Mouse (Mus musculus) liver, embryonic 12.5 days (tissue): ENCODE data around the gene Rab10. TPM values are rescaled to one million over a fixed set of nuclear protein-coding genes. Genes with fewer than 3 reads are reported as not detected.

Experiments
- ATAC-seq: fragments of 200-750 bp; cut with Nextera tagmentation; 2 replicates; pipeline ENCODE4 v1.8.0; 2017; ENCODE audit warnings: moderate number of reproducible peaks, mild to moderate bottlenecking, moderate library complexity
- H3K27ac ChIP-seq: fragments of 300-500 bp; sonication (generic); 2 replicates; pipeline ENCODE4 v1.5.1; 2016; ENCODE audit warnings: mild to moderate bottlenecking
- H3K27me3 ChIP-seq: fragments of 300-500 bp; sonication (generic); replicated peaks from 2 replicates; pipeline ENCODE4 v1.6.1; 2016; ENCODE audit warnings: mild to moderate bottlenecking, moderate library complexity
- H3K36me3 ChIP-seq: fragments of 300-500 bp; sonication (generic); 2 replicates; pipeline ENCODE4 v1.6.1; 2016; ENCODE audit warnings: mild to moderate bottlenecking, moderate library complexity
- H3K4me1 ChIP-seq: fragments of 300-500 bp; sonication (generic); 2 replicates; pipeline ENCODE4 v1.6.1; 2016
- H3K4me2 ChIP-seq: fragments of 300-500 bp; sonication (generic); 2 replicates; pipeline ENCODE4 v1.6.1; 2016; ENCODE audit warnings: mild to moderate bottlenecking, moderate library complexity
- H3K4me3 ChIP-seq: fragments of 300-500 bp; sonication (generic); 2 replicates; pipeline ENCODE4 v1.5.1; 2016; ENCODE audit warnings: mild to moderate bottlenecking, moderate library complexity
- H3K9ac ChIP-seq: fragments of 300-500 bp; sonication (generic); 2 replicates; pipeline ENCODE4 v1.6.1; 2016; ENCODE audit warnings: mild to moderate bottlenecking, moderate library complexity
- H3K9me3 ChIP-seq: fragments of 300-500 bp; sonication (generic); replicated peaks from 2 replicates; pipeline ENCODE4 v1.6.1; 2016; ENCODE audit warnings: mild to moderate bottlenecking, moderate library complexity
- WGBS: fragments of 180-500 bp; shearing (Covaris S2); methylation state at CpG from one replicate; pipeline ENCODE4 v1.1.7; 2016; ENCODE audit not compliant: insufficient replicate concordance; 5-methylcytosine and 5-hydroxymethylcytosine counted together
- polyA plus RNA-seq: library from polyadenylated mRNA; unstranded; fragments of >200 nt; fragmentation: Nextera tagmentation; extraction: Ambion mirVana; gene quantifications from 2 replicates; pipeline ENCODE4 v1.2.1, GENCODE M21; 2016

Rab10 gene
- 79.4 and 80.8 TPM in 2 replicates for polyA plus RNA-seq

DNA sequence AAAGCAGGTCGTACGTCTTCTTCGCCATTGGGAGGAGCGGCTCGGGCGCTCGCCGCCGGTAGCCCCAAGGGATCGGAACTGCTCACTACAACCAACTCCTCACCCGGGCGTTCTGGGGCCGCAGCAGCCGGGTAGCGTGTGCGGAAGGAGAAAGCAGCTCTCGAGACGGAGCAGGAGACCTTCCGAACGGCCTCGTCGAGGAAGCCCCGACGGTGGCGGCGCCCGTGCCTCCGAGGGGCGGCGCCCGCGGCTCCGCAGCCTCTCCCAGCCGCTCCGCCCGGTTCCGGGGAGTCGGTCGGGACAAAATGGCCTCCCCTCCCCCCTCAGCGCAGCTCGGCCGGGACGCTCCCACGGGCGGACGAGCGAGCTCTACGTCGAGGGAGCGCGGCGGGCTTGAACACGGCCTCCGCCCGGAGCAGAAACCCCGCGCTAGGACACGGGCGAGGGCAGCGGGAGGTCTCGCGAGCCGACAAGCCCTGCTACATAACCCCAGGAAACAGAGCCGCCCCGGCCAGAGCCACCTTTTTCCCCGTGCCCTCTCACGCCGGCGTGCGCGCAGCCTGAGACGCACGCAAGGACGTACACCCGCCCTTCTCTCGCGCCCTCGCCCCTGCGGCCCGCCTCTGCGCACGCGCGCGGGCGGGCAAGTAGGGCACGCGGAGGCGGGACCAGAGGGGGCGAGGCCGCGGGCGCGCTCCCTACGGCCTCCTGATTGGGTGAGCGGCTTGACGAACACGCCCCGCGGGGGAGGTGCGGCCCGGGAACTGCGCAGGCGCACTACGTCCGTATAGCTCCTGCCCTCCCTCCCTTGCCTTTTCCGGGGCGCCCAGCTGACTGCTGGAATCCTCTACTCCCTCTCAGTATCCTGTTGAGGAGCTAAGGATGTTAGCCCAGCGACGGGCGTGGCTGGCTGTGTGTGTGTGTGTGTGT is at the start of gene Rab10:
Gene Rab10, minus strand, starts transcription at position 579 of the 930 bp plus-strand sequence.
- ATAC-seq: peak; percentile 96
- H3K9ac ChIP-seq: peak within 1 kb of the TSS; percentile 93
- no peaks in the 10 kb centered on the region for H3K27me3 ChIP-seq
- H3K27ac ChIP-seq: peak within 1 kb of the TSS; percentile 100
- peak within 1 kb of the TSS; percentile 82 for H3K4me2 ChIP-seq
- peak within 1 kb of the TSS; percentile 77 for H3K4me3 ChIP-seq
- WGBS: under 1% methylated on average over 110 of the region's 111 CpGs
- peaks cover 41% of the 10 kb centered on the region for H3K4me1 ChIP-seq
- H3K36me3 ChIP-seq: peaks cover 6% of the 10 kb centered on the region; the same call in 1 of the 2 replicates
- no peaks in the 10 kb centered on the region for H3K9me3 ChIP-seq

DNA sequence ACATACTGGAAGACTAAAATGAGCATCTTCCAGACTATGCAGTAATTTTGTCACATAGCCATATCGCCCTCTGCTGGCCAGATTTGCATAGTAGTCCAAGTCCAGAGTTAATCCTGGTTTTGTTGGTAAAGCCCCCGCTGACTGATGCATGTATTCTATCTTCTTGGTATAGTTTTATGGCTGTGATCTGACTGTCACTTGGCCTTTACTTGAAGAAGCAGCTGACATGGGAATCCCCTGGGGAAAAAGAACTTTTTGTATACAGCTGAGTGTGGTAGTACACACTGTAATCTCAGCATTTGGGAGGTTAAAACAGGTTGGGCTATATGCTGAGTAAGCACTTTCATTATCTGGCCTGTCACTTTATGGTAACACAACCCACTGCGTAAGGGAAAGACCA is 49.5 kb upstream of the Rab10 start:
- H3K9me3 ChIP-seq: no peaks in the 10 kb centered on the region
- H3K27ac ChIP-seq: no peak overlapping the region
- no peaks in the 10 kb centered on the region for H3K27me3 ChIP-seq
- WGBS: 12% methylated on average over 3 of the region's 3 CpGs
- H3K4me2 ChIP-seq: 0 out of 2 replicates have a peak overlapping the region, but pooled peaks have one; percentile 1
- no peaks in the 10 kb centered on the region for H3K36me3 ChIP-seq
- ATAC-seq: peak; percentile 32; the same call in 1 of the 2 replicates
- no peak overlapping the region for H3K9ac ChIP-seq
- H3K4me3 ChIP-seq: no peak overlapping the region
- H3K4me1 ChIP-seq: no peaks in the 10 kb centered on the region

DNA sequence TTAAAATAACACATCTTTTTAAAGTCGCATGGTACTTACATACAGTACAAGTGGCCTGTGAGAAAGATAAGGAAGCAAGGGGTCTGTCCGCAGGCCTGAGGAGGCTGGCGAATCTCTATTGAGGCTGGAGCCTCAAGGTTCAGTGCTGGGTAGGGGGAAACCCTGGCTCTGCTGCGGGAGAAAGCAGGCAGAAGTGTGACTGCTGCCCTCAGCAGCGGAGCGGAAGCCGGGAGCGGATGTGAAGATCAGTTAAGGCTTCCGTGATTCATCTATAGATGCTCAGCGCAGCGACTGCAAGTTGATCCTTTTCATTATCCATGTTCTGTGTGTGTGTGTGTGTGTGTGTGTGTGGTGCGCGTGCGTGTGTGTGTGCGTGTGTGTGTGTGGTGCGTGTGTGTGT is 47.1 kb upstream of the Rab10 start:
- Histone ChIP-seq H3K4me1 (no peaks in the 10 kb centered on the region), H3K9me3 (no peaks in the 10 kb centered on the region), H3K9ac (no peak overlapping the region), H3K27me3 (no peaks in the 10 kb centered on the region), H3K4me3 (no peak overlapping the region), H3K4me2 (peak overlapping the region; percentile 20), H3K36me3 (no peaks in the 10 kb centered on the region), H3K27ac (no peak overlapping the region)
- WGBS: 37% methylated on average over 16 of the region's 16 CpGs
- ATAC-seq: no peak

DNA sequence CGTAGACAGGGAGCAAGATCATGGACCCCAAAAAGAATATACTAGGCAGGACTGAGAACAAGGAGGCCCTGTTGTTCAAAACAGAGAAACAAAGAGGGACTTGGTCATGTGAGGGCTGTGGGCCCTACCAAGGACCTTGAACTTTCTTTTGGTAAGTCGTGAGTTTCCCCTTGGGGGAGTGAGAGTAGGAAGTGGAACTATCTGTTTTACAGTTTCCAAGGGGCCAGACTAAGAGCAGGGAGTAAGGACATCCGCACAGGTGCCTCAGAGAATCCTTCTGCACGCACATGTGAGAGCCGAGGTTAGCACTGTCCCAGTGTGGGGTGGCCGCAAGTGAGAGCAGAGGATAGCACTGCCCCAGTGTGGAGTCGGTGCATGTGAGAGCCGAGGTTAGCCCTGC is 45.3 kb upstream of the Rab10 start:
- H3K4me2 ChIP-seq: no peak overlapping the region
- ATAC-seq: no peak
- H3K4me1 ChIP-seq: no peaks in the 10 kb centered on the region
- H3K4me3 ChIP-seq: no peak overlapping the region
- H3K36me3 ChIP-seq: no peaks in the 10 kb centered on the region
- 65% methylated on average over 8 of the region's 8 CpGs for WGBS
- no peak overlapping the region for H3K27ac ChIP-seq
- H3K27me3 ChIP-seq: no peaks in the 10 kb centered on the region
- no peak overlapping the region for H3K9ac ChIP-seq
- H3K9me3 ChIP-seq: no peaks in the 10 kb centered on the region

DNA sequence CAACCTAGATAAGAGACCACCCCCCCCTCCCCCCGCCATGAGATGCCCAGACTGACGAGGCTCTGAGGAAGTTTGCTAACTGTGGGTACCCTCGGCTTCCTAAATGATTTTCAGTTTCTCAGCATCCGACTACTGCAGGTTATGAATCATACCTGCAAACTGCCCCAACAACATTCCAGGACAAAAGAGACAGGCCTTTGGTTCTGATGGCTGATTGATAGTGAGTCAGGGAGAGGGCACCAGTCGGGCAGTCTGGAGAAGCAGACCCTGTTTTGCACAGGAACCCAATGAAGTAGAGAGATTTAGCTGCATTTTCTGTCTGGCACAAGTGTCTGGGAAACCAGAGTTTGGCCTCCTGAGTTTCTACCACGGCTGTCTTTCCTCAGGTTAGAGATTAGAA is 42.4 kb upstream of the Rab10 start:
- Histone ChIP-seq H3K4me3 (no peak overlapping the region), H3K27me3 (no peaks in the 10 kb centered on the region), H3K4me2 (no peak overlapping the region), H3K36me3 (no peaks in the 10 kb centered on the region), H3K4me1 (no peaks in the 10 kb centered on the region), H3K27ac (no peak overlapping the region), H3K9me3 (no peaks in the 10 kb centered on the region), H3K9ac (no peak overlapping the region)
- no peak for ATAC-seq
- 56% methylated on average over 6 of the region's 6 CpGs for WGBS

DNA sequence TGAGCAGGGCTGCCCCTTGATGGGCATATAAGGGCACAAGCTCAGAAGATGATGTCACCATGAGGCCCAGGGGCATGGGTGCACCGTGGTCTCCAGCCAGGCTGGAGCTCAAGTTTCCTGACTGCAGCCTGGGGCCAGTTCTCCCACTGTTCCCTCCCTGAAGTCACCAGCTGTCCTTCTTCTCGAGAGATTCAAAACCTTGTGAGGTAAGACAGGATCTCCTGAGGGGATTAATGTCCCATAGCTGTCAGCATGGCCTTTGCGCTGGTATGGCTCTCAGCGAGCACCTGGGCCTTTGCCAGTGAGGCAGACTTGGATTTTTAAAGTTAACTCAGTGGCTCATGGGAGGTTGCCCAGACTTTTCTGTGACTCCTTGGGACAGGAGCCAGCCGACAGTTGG is 40.4 kb upstream of the Rab10 start:
- no peak overlapping the region for H3K27ac ChIP-seq
- H3K27me3 ChIP-seq: no peaks in the 10 kb centered on the region
- H3K9me3 ChIP-seq: no peaks in the 10 kb centered on the region
- no peaks in the 10 kb centered on the region for H3K4me1 ChIP-seq
- WGBS: 51% methylated on average over 5 of the region's 5 CpGs
- no peak overlapping the region for H3K4me2 ChIP-seq
- H3K9ac ChIP-seq: no peak overlapping the region
- H3K4me3 ChIP-seq: no peak overlapping the region
- ATAC-seq: no peak
- no peaks in the 10 kb centered on the region for H3K36me3 ChIP-seq

DNA sequence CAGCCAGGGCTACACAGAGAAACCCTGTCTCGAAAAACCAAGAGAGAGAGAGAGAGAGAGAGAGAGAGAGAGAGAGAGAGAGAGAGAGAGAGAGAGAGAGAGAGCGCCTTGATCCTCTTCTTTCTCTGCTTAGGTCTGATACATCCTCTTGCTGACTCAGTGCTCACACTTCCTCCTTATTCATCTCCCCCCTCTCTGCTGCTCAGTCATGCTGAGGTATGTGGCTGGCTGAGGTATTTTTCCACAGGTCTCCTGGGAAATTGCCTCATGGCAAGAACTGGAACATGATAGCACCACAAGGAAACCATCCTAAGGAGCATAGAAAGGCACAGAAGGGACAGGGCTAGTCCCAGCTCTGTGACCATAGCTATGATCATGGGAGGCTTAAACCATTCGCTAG is 39.6 kb upstream of the Rab10 start:
- WGBS: 56% methylated on average over 3 of the region's 3 CpGs
- no peaks in the 10 kb centered on the region for H3K36me3 ChIP-seq
- no peak overlapping the region for H3K4me3 ChIP-seq
- H3K9ac ChIP-seq: no peak overlapping the region
- ATAC-seq: no peak
- H3K4me2 ChIP-seq: no peak overlapping the region
- no peaks in the 10 kb centered on the region for H3K4me1 ChIP-seq
- no peaks in the 10 kb centered on the region for H3K9me3 ChIP-seq
- H3K27me3 ChIP-seq: no peaks in the 10 kb centered on the region
- no peak overlapping the region for H3K27ac ChIP-seq

DNA sequence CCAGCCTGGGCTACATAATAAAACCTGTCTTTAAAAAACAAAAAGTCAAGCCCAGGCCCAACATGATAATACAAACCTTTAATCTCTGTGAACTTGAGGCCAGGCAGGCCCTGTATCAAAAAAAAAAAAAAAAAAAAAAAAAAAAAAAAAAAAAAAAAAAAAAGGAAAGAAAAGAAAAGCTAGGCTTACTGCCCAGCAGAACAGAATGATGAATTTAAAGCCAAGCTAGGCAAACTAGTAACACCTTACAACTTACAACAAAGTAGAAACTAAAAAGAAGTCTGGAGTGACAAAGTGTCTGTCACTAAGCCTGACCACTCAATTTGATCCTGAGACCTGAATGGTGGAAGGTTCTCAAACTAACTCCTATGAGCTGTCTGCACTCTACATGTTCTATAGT is 37.9 kb upstream of the Rab10 start:
- Histone ChIP-seq H3K27me3 (no peaks in the 10 kb centered on the region), H3K4me2 (no peak overlapping the region), H3K36me3 (no peaks in the 10 kb centered on the region), H3K27ac (no peak overlapping the region), H3K4me3 (no peak overlapping the region), H3K9ac (no peak overlapping the region), H3K4me1 (no peaks in the 10 kb centered on the region), H3K9me3 (no peaks in the 10 kb centered on the region)
- no peak for ATAC-seq

DNA sequence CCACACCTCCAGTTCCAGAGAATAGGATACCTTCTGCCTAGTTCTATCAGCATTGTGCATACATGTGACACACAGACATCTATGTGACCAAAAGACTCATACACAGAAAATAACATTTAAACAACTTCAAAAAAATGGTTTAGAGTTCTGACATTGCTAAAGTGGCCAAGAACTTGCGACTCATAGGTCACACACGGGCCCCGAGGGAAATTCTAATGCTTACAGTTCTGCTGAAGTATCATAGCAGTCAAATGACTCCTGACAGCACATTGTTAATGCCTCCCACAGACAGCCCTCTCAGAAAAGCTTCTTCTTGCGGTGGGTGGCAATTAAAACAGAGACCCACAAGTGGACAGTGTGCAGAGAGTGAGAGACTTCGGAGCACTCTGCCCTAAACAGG is 35.3 kb upstream of the Rab10 start:
- 68% methylated on average over 5 of the region's 5 CpGs for WGBS

DNA sequence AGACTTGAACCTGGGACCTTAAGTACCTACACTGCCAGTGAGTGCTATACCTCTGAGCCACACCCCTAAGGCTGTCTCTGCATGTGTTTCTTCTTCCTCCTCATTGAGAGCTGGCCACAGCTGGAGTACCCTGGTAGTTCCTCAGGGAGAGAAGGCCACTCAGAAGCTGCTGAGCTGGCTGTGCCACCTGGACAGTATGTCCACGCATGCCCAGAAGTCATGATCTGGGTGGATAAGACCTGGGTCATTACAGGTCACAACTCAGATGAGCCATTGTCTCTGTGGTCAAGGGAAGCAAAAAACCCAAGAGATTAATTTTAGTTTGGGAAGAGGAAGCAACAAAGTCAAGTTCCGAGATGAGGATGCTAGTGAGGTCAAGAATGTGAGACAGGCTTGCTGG is 34.4 kb upstream of the Rab10 start:
- H3K4me3 ChIP-seq: no peak overlapping the region
- ATAC-seq: no peak
- no peak overlapping the region for H3K9ac ChIP-seq
- no peaks in the 10 kb centered on the region for H3K9me3 ChIP-seq
- no peaks in the 10 kb centered on the region for H3K4me1 ChIP-seq
- H3K27me3 ChIP-seq: no peaks in the 10 kb centered on the region
- no peak overlapping the region for H3K27ac ChIP-seq
- 65% methylated on average over 2 of the region's 2 CpGs for WGBS
- H3K36me3 ChIP-seq: no peaks in the 10 kb centered on the region
- no peak overlapping the region for H3K4me2 ChIP-seq

More for the DNA sequence above, 35.3 kb upstream of the Rab10 start:
- no peak overlapping the region for H3K4me3 ChIP-seq
- H3K27me3 ChIP-seq: no peaks in the 10 kb centered on the region
- no peaks in the 10 kb centered on the region for H3K36me3 ChIP-seq
- no peak overlapping the region for H3K27ac ChIP-seq
- no peak for ATAC-seq
- no peak overlapping the region for H3K9ac ChIP-seq
- H3K4me1 ChIP-seq: no peaks in the 10 kb centered on the region
- no peak overlapping the region for H3K4me2 ChIP-seq
- no peaks in the 10 kb centered on the region for H3K9me3 ChIP-seq

DNA sequence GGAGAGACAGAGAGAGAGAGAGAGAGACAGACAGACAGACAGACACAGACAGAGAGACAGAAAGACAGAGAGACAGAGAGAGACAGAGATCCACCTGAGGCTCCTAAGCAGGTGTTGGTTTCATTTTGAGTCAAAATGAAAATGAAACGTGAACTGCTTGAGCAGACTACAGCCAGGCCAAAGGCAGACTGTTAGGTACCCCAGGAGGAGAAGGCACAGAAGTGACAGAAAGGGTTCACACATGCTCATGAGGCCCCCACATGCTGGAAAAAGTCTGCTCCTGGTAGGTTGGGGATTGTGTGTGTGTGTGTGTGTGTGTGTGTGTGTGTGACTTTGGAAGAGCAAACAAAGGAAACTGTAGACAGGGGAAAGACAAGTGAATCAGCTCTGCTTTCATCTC is 29.2 kb upstream of the Rab10 start:
- Histone ChIP-seq H3K4me1 (no peaks in the 10 kb centered on the region), H3K36me3 (no peaks in the 10 kb centered on the region), H3K4me3 (no peak overlapping the region), H3K4me2 (no peak overlapping the region), H3K9ac (no peak overlapping the region), H3K27me3 (no peaks in the 10 kb centered on the region), H3K9me3 (0 out of 2 replicates have a peak, but pooled peaks cover 4% of the 10 kb centered on the region), H3K27ac (no peak overlapping the region)
- no peak for ATAC-seq
- WGBS: 62% methylated on average over 1 of the region's 1 CpGs

DNA sequence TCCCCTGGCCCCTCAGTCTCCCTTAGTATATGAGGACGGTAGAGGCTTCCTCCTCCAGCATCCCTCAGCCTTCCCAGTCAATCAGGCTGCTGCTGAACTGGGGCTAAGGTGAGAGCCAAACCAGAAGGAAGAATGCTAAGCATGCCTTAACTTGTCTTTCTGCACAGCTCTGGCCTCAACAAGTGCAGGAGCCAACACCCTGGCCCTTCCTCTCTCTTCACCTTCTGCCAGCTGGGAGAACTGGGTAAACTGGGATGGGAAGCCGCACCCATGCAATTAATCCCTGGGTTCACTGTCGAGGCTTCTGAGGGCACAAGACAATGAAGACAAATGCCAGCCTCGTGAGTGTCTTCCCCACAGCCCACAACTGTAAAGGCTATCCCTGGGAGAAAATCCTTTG is 19.9 kb upstream of the Rab10 start:
- ATAC-seq: no peak
- Histone ChIP-seq H3K9ac (no peak overlapping the region), H3K27ac (no peak overlapping the region), H3K4me2 (no peak overlapping the region), H3K27me3 (no peaks in the 10 kb centered on the region), H3K4me3 (no peak overlapping the region), H3K4me1 (peaks cover 11% of the 10 kb centered on the region; the same call in 1 of the 2 replicates), H3K9me3 (no peaks in the 10 kb centered on the region), H3K36me3 (no peaks in the 10 kb centered on the region)
- 68% methylated on average over 4 of the region's 4 CpGs for WGBS
